Mouse (Mus musculus): ENCODE results near the gene Akt3.

The Akt3 gene

GRCm38 (mm10) chr1:176997254-176997653, 260.7 kb downstream of the Akt3 start:
- ChIA-PET POLR2A (interaction anchor here in 1 of 4 experiments (0.7 to 0.9 kb wide), 2 partner anchors 14 to 31 kb away, joined by 3 to 4 read pairs; no protein-coding TSS in a partner anchor), CTCF (interaction anchor here in 1 of 4 experiments (0.7 kb wide), 1 partner anchor 1221 kb away, joined by 4 read pairs; no protein-coding TSS in a partner anchor)

GRCm38 (mm10) chr1:176996630-176997201, 261.3 kb downstream of the Akt3 start:
- CTCF ChIA-PET = no interaction called here
- POLR2A ChIA-PET = interaction anchor here in 1 of 4 experiments (0.9 kb wide), 1 partner anchor 14 kb away, joined by 4 read pairs; no protein-coding TSS in a partner anchor

- ChIA-PET POLR2A (no interaction called here), CTCF (no interaction called here)
Measured at GRCm38 (mm10) chr1:176996166-176996565, 261.8 kb downstream of the Akt3 start.

GRCm38 (mm10) chr1:176995419-176995775, 262.6 kb downstream of the Akt3 start:
- POLR2A ChIA-PET = no interaction called here
- CTCF ChIA-PET = no interaction called here

GRCm38 (mm10) chr1:176994707-176995418, 263.1 kb downstream of the Akt3 start:
- ChIA-PET CTCF (no interaction called here), POLR2A (interaction anchor here in 2 of 4 experiments (0.6 to 1.0 kb wide), 2 partner anchors 9 to 720 kb away, joined by 3 read pairs; partner anchors contain the start of gene Pld5 (in 1 of the 2))

- ChIA-PET CTCF (no interaction called here), POLR2A (interaction anchor here in 2 of 4 experiments (0.6 to 1.0 kb wide), 2 partner anchors 9 to 719 kb away, joined by 3 read pairs; partner anchors contain the start of gene Pld5 (in 1 of the 2))
Measured at GRCm38 (mm10) chr1:176994087-176994486, 263.9 kb downstream of the Akt3 start.

- CTCF ChIA-PET = no interaction called here
- POLR2A ChIA-PET = interaction anchor here in 2 of 4 experiments (0.6 to 1.0 kb wide), 2 partner anchors 8 to 113 kb away, joined by 3 read pairs; no protein-coding TSS in a partner anchor
Measured at GRCm38 (mm10) chr1:176993141-176994010, 264.6 kb downstream of the Akt3 start.

GRCm38 (mm10) chr1:176992517-176992916, 265.5 kb downstream of the Akt3 start:
- POLR2A ChIA-PET = interaction anchor here in 1 of 4 experiments (0.6 kb wide), 1 partner anchor 112 kb away, joined by 3 read pairs; no protein-coding TSS in a partner anchor
- CTCF ChIA-PET = no interaction called here

- CTCF ChIA-PET = no interaction called here
- POLR2A ChIA-PET = no interaction called here
Measured at GRCm38 (mm10) chr1:176991473-176991872, 266.5 kb downstream of the Akt3 start.

- POLR2A ChIA-PET = interaction anchor here in 1 of 4 experiments (1.6 kb wide), 1 partner anchor 12 kb away, joined by 3 read pairs; no protein-coding TSS in a partner anchor
Measured at GRCm38 (mm10) chr1:176986990-176987740, 270.8 kb downstream of the Akt3 start.

GRCm38 (mm10) chr1:176986275-176986674, 271.7 kb downstream of the Akt3 start:
- ChIA-PET CTCF (no interaction called here), POLR2A (interaction anchor here in 1 of 4 experiments (1.6 kb wide), 1 partner anchor 13 kb away, joined by 3 read pairs; no protein-coding TSS in a partner anchor)

More at GRCm38 (mm10) chr1:176986990-176987740, 270.8 kb downstream of the Akt3 start:
- CTCF ChIA-PET = no interaction called here

GRCm38 (mm10) chr1:176985691-176986090, 272.3 kb downstream of the Akt3 start:
- POLR2A ChIA-PET = interaction anchor here in 2 of 4 experiments (0.9 to 1.6 kb wide), 3 partner anchors 8 to 15 kb away, joined by 3 read pairs; no protein-coding TSS in a partner anchor

GRCm38 (mm10) chr1:176982671-176983070, 275.3 kb downstream of the Akt3 start:
- POLR2A ChIA-PET = interaction anchor here in 1 of 4 experiments (0.6 to 0.8 kb wide), 3 partner anchors 12 to 747 kb away, joined by 3 to 4 read pairs (median 4); no protein-coding TSS in a partner anchor
- CTCF ChIA-PET = no interaction called here

More at GRCm38 (mm10) chr1:176985691-176986090, 272.3 kb downstream of the Akt3 start:
- CTCF ChIA-PET = no interaction called here

- ChIA-PET CTCF (no interaction called here), POLR2A (interaction anchor here in 1 of 4 experiments (0.6 kb wide), 1 partner anchor 553 kb away, joined by 6 read pairs; no protein-coding TSS in a partner anchor)
Measured at GRCm38 (mm10) chr1:176981511-176981910, 276.5 kb downstream of the Akt3 start.

GRCm38 (mm10) chr1:176980801-176981400, 277.1 kb downstream of the Akt3 start:
- ChIA-PET CTCF (no interaction called here), POLR2A (no interaction called here)

- ChIA-PET POLR2A (interaction anchor here in 1 of 4 experiments (0.6 kb wide), 1 partner anchor 573 kb away, joined by 3 read pairs; no protein-coding TSS in a partner anchor), CTCF (interaction anchor here in 1 of 4 experiments (0.6 kb wide), 1 partner anchor 895 kb away, joined by 5 read pairs; no protein-coding TSS in a partner anchor)
Measured at GRCm38 (mm10) chr1:176980140-176980539, 277.9 kb downstream of the Akt3 start.

- POLR2A ChIA-PET = no interaction called here
- CTCF ChIA-PET = no interaction called here
Measured at GRCm38 (mm10) chr1:176979235-176979634, 278.8 kb downstream of the Akt3 start.
